In the genomic region with DNA sequence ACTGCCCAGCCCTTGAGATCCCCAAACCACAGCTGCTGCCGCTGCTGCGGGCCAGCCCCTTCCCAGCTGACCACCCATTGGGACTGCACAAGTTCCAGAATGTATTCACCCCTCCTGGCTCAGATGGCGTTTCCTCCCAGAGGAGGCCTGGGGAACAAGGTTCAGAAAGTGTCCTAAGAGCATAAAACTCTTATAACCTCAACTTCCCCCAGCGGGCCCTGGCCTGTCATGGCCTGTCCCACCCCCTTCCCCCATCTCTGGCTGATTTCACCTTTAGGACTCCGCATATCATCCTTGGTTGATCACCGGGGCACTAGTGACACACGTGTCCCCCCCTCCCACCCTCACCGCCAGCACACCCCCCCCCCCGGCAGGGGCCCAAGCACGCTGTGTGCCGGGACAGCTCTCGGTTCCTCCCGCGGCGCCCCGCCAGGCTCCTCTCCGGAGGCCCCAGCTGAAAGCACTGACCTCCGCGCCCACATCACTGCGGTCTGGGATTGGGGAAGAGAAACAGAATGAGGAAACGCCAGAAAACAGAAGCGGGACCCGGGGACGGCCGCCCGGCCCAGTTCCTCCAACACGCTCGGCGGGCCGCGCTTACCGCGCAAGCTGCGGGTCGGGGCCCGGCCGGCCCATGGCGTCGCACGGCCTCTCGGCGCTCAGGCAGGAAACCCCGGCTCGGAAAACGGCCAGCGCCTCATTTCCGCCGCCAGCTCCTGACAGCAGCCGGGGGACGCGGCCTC, we compare ENCODE assay signal across 8 mouse cellular contexts. TPM values are rescaled to one million over a fixed set of nuclear protein-coding genes. Genes with fewer than 3 reads are reported as not detected.
A peak's percentile ranks its signal among the peaks of the same experiment; 100 is the strongest.
DNase-seq lines count a peak whose midpoint lies in the region; ATAC-seq and TF ChIP-seq lines count a peak whose summit lies in the region.

No protein-coding gene starts in this region.

- peak overlapping the region; percentile 91 for H3K4me3 ChIP-seq in kidney, adult 2 months (ENCODE audit: insufficient read depth, low read depth, low read length)
- peak overlapping the region; percentile 88 for H3K4me3 ChIP-seq in G1E (ENCODE audit: low read depth, low read length)
- peak overlapping the region; percentile 80 for H3K4me3 ChIP-seq in forebrain, postnatal 0 days (ENCODE audit: low read depth, low read length)
- peak overlapping the region; percentile 79 for H3K4me3 ChIP-seq in intestine, embryonic 15.5 days (replicated peaks)
- peak overlapping the region; percentile 86 for H3K4me3 ChIP-seq in lung, postnatal 0 days (ENCODE audit: low read depth, low read length)

- no peak for TF ChIP-seq POLR2A in kidney, adult 2 months (IDR thresholded peaks at IDR 0.05; ENCODE audit: low read depth, low read length)

- DNase-seq in kidney, adult 2 months, result no peak
- DNase-seq in kidney, adult 18-20 months, result no peak
- DNase-seq in G1E (ENCODE audit: low spot score), result peak; percentile 66
- DNase-seq in forebrain, postnatal 0 days, result no peak
- peak; percentile 64 for DNase-seq in lung, postnatal 0 days (ENCODE audit: low spot score)
- peak; percentile 85 to 86 for DNase-seq in spleen, postnatal 10 days (ENCODE audit: low spot score in 2 of 2)
- DNase-seq in ovary, postnatal 36 days (ENCODE audit: low spot score), result no peak

- no peaks in the 10 kb centered on the region for H3K9me3 ChIP-seq in G1E (replicated peaks)
- H3K9me3 ChIP-seq in forebrain, postnatal 0 days (ENCODE audit: low read length), result no peaks in the 10 kb centered on the region
- no peaks in the 10 kb centered on the region for H3K9me3 ChIP-seq in intestine, embryonic 15.5 days
- H3K9me3 ChIP-seq in lung, postnatal 0 days (ENCODE audit: low read length), result no peaks in the 10 kb centered on the region

- TF ChIP-seq CTCF in kidney, adult 2 months (conservative IDR thresholded peaks at IDR 0.05; ENCODE audit: insufficient read depth, insufficient read length, low read depth, low read length), result no peak
- TF ChIP-seq CTCF in G1E (IDR thresholded peaks at IDR 0.05; ENCODE audit: low read depth, low read length), result no peak
- no peak for TF ChIP-seq CTCF in forebrain, postnatal 0 days (IDR thresholded peaks at IDR 0.05; ENCODE audit: low read depth)
- no peak for TF ChIP-seq CTCF in lung, postnatal 0 days (IDR thresholded peaks at IDR 0.05)

- peak overlapping the region; percentile 91 for H3K27ac ChIP-seq in kidney, adult 2 months (ENCODE audit: insufficient read depth, low read depth, low read length)
- H3K27ac ChIP-seq in forebrain, postnatal 0 days (ENCODE audit: low read depth, low read length), result peak overlapping the region; percentile 50; the same call in 1 of the 2 replicates
- peak overlapping the region; percentile 86 for H3K27ac ChIP-seq in intestine, embryonic 15.5 days
- peak overlapping the region; percentile 93 for H3K27ac ChIP-seq in lung, postnatal 0 days (ENCODE audit: low read length)

- no peak for TF ChIP-seq EP300 in lung, postnatal 0 days (IDR thresholded peaks at IDR 0.05)

- no peaks in the 10 kb centered on the region for H3K27me3 ChIP-seq in kidney, adult 2 months (replicated peaks; ENCODE audit: control insufficient read depth, insufficient read depth, low read length)
- H3K27me3 ChIP-seq in G1E (ENCODE audit: insufficient read depth, low read length), result no peaks in the 10 kb centered on the region
- no peaks in the 10 kb centered on the region; the same call in 1 of the 2 replicates for H3K27me3 ChIP-seq in forebrain, postnatal 0 days (ENCODE audit: insufficient read depth, low read length)
- H3K27me3 ChIP-seq in intestine, embryonic 15.5 days (replicated peaks), result no peaks in the 10 kb centered on the region
- no peaks in the 10 kb centered on the region for H3K27me3 ChIP-seq in lung, postnatal 0 days (replicated peaks; ENCODE audit: insufficient read depth, low read length)

- H3K36me3 ChIP-seq in kidney, adult 2 months (ENCODE audit: control insufficient read depth, insufficient read depth, low read length), result no peaks in the 10 kb centered on the region
- H3K36me3 ChIP-seq in G1E (replicated peaks), result peaks cover 42% of the 10 kb centered on the region
- H3K36me3 ChIP-seq in forebrain, postnatal 0 days (ENCODE audit: insufficient read depth), result no peaks in the 10 kb centered on the region
- no peaks in the 10 kb centered on the region for H3K36me3 ChIP-seq in intestine, embryonic 15.5 days
- H3K36me3 ChIP-seq in lung, postnatal 0 days (ENCODE audit: insufficient read depth, low read length), result no peaks in the 10 kb centered on the region

- ATAC-seq in G1E (ENCODE audit: extremely low read depth, insufficient number of reproducible peaks, low FRiP score, poor library complexity, severe bottlenecking), result no peak
- 0 out of 2 replicates have a peak, but pooled peaks have one; percentile 1 for ATAC-seq in forebrain, postnatal 0 days
- ATAC-seq in intestine, embryonic 15.5 days, result peak; percentile 29
- no peak; the same call in 1 of the 2 replicates for ATAC-seq in lung, postnatal 0 days

- peaks cover 14% of the 10 kb centered on the region; the same call in 1 of the 2 replicates for H3K4me1 ChIP-seq in kidney, adult 2 months (ENCODE audit: control insufficient read depth, insufficient read depth, low read length)
- peaks cover 70% of the 10 kb centered on the region for H3K4me1 ChIP-seq in G1E (ENCODE audit: insufficient read depth, low read depth, low read length)
- peaks cover 17% of the 10 kb centered on the region for H3K4me1 ChIP-seq in forebrain, postnatal 0 days (ENCODE audit: insufficient read depth)
- H3K4me1 ChIP-seq in intestine, embryonic 15.5 days (replicated peaks), result peaks cover 56% of the 10 kb centered on the region
- H3K4me1 ChIP-seq in lung, postnatal 0 days (ENCODE audit: insufficient read depth, low read depth, low read length), result peaks cover 33% of the 10 kb centered on the region

- peak overlapping the region; percentile 69 for H3K9ac ChIP-seq in forebrain, postnatal 0 days
- H3K9ac ChIP-seq in intestine, embryonic 15.5 days, result peak overlapping the region; percentile 77
- H3K9ac ChIP-seq in lung, postnatal 0 days (replicated peaks; ENCODE audit: low read depth), result peak overlapping the region; percentile 76

- WGBS in kidney, adult 2 months, result under 1% methylated on average over 51 of the region's 51 CpGs
- 1% methylated on average over 47 of the region's 51 CpGs for WGBS in forebrain, postnatal 0 days
- under 1% methylated on average over 49 of the region's 51 CpGs for WGBS in intestine, embryonic 15.5 days
- under 1% methylated on average over 39 of the region's 51 CpGs for WGBS in lung, postnatal 0 days

- H3K4me2 ChIP-seq in forebrain, postnatal 0 days (ENCODE audit: low read depth), result peak overlapping the region; percentile 95
- peak overlapping the region; percentile 90 for H3K4me2 ChIP-seq in intestine, embryonic 15.5 days (replicated peaks)
- peak overlapping the region; percentile 67 for H3K4me2 ChIP-seq in lung, postnatal 0 days (replicated peaks; ENCODE audit: low read depth, low read length)

RNA-seq across cellular contexts. Expression of gene Sh2b3, which starts 1.3 kb away (rescaled TPM):
- polyA plus RNA-seq in kidney, adult 2 months (2012; rRNA removed), result 19.7 and 20.8 TPM in 2 replicates
- total RNA-seq in G1E (2014; fragmentation: Nextera tagmentation), result 20.4 and 25.7 TPM in 2 replicates
- 16.3 and 20.3 TPM in 2 replicates for total RNA-seq in G1E (2017)
- polyA plus RNA-seq in G1E (2012), result 122 and 186 TPM in 2 replicates
- 11.7 and 14.1 TPM in 2 replicates for total RNA-seq in forebrain, postnatal 0 days (2014; rRNA removed)
- polyA plus RNA-seq in forebrain, postnatal 0 days (2015; fragmentation: Nextera tagmentation; extraction: Ambion mirVana), result 4.6 and 6.2 TPM in 2 replicates
- polyA plus RNA-seq in intestine, embryonic 15.5 days (2015; fragmentation: Nextera tagmentation; extraction: Ambion mirVana), result 12.3 and 13.1 TPM in 2 replicates
- 24.4 and 26.2 TPM in 2 replicates for polyA plus RNA-seq in lung, postnatal 0 days (2015; fragmentation: Nextera tagmentation; extraction: Ambion mirVana)

RNA-seq across cellular contexts. Expression of gene Pheta1, which starts 12.7 kb away (rescaled TPM):
- polyA plus RNA-seq in kidney, adult 2 months (2012; rRNA removed), result 19.1 and 23.4 TPM in 2 replicates
- 0.92 and 2.6 TPM in 2 replicates for total RNA-seq in G1E (2014; fragmentation: Nextera tagmentation)
- total RNA-seq in G1E (2017), result 2.5 and 2.6 TPM in 2 replicates
- 13.3 and 17.6 TPM in 2 replicates for polyA plus RNA-seq in G1E (2012)
- 49.7 and 51.5 TPM in 2 replicates for total RNA-seq in forebrain, postnatal 0 days (2014; rRNA removed)
- 36.3 and 38.7 TPM in 2 replicates for polyA plus RNA-seq in forebrain, postnatal 0 days (2015; fragmentation: Nextera tagmentation; extraction: Ambion mirVana)
- 32.6 and 36.4 TPM in 2 replicates for polyA plus RNA-seq in intestine, embryonic 15.5 days (2015; fragmentation: Nextera tagmentation; extraction: Ambion mirVana)
- polyA plus RNA-seq in lung, postnatal 0 days (2015; fragmentation: Nextera tagmentation; extraction: Ambion mirVana), result 22.7 and 23.4 TPM in 2 replicates

Comparison
In these comparisons a context has a peak if more than half of its experiments do, and no peak if none do; other contexts are left out.
1. DNase-seq: peak in G1E (single experiment), lung, postnatal 0 days (single experiment) and spleen, postnatal 10 days (2 of 2); none in kidney, adult 2 months (single experiment), kidney, adult 18-20 months (single experiment), forebrain, postnatal 0 days (single experiment) and ovary, postnatal 36 days (single experiment).
2. ATAC-seq: peak in forebrain, postnatal 0 days (single experiment) and intestine, embryonic 15.5 days (single experiment); none in G1E (single experiment) and lung, postnatal 0 days (single experiment).
3. Peak in every context shown above with its lines, with median percentiles within 50 percentile points of each other: H3K27ac ChIP-seq, H3K4me3 ChIP-seq, H3K4me2 ChIP-seq and H3K9ac ChIP-seq.